Mouse (Mus musculus): ENCODE results near the gene Rrad. TPM values are rescaled to one million over a fixed set of nuclear protein-coding genes. Genes with fewer than 3 reads are reported as not detected.
"Not testable (repeated sequence)": the region's sequence is repeated elsewhere in the genome, so short reads cannot be mapped to it uniquely, and the experiment has no call there.

Gene Rrad
- 0.75 and 0.82 TPM in 2 replicates for polyA plus RNA-seq (2015; fragmentation: Nextera tagmentation; extraction: Ambion mirVana)

DNA sequence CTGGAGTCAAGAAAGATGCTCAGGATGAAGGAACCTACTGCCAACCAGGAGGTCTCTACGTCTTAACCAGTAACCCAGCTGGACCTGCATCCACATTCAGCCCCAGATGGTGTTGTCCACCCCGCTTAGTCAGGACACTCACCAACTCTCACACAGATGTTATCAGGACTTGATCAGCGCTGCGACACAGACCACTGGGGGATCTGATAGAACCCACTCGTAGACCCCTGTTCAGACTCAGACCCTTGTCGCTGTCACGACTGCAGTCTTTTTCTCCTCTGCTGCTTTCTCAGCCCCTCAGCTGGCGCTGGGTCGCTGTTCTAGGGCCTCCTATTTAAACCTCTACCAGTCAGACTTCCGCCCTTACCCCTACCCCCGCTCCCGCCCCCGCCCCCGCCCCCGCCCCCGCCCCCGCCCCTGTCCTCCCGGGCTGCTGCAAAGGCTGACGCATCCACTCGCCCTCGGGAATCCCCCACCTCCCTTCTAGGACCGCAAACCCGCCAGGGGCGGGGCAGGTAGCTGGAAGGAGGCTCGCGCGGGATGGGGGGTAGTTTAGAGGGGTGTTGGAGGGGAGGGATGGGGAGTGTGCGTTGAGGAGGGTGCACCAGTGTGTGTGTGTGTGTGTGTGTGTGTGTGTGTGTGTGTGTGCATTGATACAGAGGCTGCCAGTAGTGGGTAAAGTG lies at the start of gene Rrad:
Gene Rrad, minus strand, starts transcription at position 347 of the 683 bp plus-strand sequence.
- no peaks in the 10 kb centered on the region for H3K9me3 ChIP-seq (replicated peaks)
- peak within 1 kb of the TSS; percentile 56 for H3K4me2 ChIP-seq
- under 1% methylated on average over 24 of the region's 28 CpGs for WGBS (ENCODE audit: insufficient replicate concordance)
- ATAC-seq (ENCODE audit: low read depth) (peak; percentile 24), DNase-seq (no peak)
- H3K36me3 ChIP-seq, result no peaks in the 10 kb centered on the region
- peaks cover 30% of the 10 kb centered on the region for H3K27me3 ChIP-seq
- no peak within 1 kb of the TSS for H3K9ac ChIP-seq
- H3K4me1 ChIP-seq (replicated peaks), result peaks cover 21% of the 10 kb centered on the region
- H3K27ac ChIP-seq, result no peak within 1 kb of the TSS
- peak within 1 kb of the TSS; percentile 30 for H3K4me3 ChIP-seq (replicated peaks)

DNA sequence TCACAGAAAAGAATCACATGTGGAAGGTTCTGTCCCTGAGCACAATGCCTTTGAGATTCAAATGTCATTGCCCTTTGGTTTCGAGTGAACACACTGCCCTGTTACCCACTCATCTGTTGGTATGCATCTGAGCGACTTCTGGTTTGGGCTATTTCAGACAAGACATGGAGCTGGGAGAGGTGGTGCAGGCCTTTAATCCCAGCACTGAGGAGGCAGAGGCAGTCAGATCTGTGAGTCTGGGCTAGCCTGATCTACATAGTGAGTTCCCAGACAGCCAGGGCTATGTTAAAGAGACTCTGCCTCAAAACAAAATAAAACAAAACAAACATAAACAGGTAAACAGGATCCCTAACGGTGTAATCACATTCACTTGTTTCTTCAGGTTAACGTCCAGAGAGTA lies 24.5 kb upstream of the Rrad start:
- ATAC-seq (ENCODE audit: low read depth) (no peak), DNase-seq (no peak)
- H3K9ac ChIP-seq, result no peak overlapping the region
- no peak overlapping the region for H3K4me2 ChIP-seq
- no peaks in the 10 kb centered on the region for H3K27me3 ChIP-seq
- no peaks in the 10 kb centered on the region for H3K9me3 ChIP-seq (replicated peaks)
- H3K4me1 ChIP-seq (replicated peaks), result no peaks in the 10 kb centered on the region
- H3K4me3 ChIP-seq (replicated peaks), result no peak overlapping the region
- no peaks in the 10 kb centered on the region for H3K36me3 ChIP-seq
- H3K27ac ChIP-seq, result no peak overlapping the region
- 63% methylated on average over 4 of the region's 4 CpGs for WGBS (ENCODE audit: insufficient replicate concordance)

DNA sequence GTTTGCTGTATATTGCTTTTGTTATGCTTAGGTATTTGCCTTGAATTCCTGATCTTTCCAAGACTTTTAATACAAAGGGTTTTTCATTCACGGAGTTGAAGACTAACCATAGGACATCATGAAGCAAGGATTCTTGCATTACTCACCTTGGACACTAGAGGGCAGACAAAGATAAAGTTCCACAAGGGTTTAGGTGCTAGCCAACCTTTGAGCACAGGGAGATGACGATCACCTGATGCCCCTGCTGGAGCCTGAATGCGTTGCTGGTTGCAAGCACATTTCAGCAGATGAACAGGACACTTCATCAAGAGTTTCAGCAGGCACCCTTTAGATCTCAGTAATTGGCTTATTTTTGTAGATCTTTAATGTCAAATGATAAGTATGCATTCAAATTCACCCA lies 23.9 kb upstream of the Rrad start:
- 3% methylated on average over 3 of the region's 3 CpGs for WGBS (ENCODE audit: insufficient replicate concordance)
- Histone ChIP-seq H3K9me3 (replicated peaks) (no peaks in the 10 kb centered on the region), H3K4me3 (replicated peaks) (no peak overlapping the region), H3K27me3 (no peaks in the 10 kb centered on the region), H3K27ac (no peak overlapping the region), H3K9ac (no peak overlapping the region), H3K4me2 (no peak overlapping the region), H3K36me3 (no peaks in the 10 kb centered on the region), H3K4me1 (replicated peaks) (no peaks in the 10 kb centered on the region)
- peak; percentile 32 for DNase-seq
- 0 out of 2 replicates have a peak, but pooled peaks have one; percentile 34 for ATAC-seq (ENCODE audit: low read depth)

DNA sequence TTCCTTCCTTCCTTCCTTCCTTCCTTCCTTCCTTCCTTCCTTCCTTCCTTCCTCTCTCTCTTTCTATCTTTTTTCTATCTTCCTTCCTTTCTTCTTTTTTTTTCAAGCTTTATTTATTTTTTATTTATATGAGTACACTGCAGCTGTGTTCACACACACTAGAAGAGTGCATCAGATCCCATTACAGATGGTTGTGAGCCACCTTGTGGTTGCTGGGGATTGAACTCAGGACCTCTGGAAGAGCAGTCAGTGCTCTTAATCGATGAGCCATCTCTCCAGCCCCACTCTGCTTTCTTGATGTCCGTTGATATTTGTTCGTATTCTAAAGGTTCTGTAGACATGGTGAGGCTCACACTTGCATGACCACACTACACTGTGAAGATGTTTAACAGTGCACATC lies 13.1 kb upstream of the Rrad start:
- not testable (repeated sequence) for H3K9me3 ChIP-seq (replicated peaks); H3K4me3 ChIP-seq (replicated peaks); H3K27me3 ChIP-seq; ATAC-seq (ENCODE audit: low read depth); H3K9ac ChIP-seq; H3K27ac ChIP-seq; DNase-seq; H3K4me2 ChIP-seq
- peaks cover 10% of the 10 kb centered on the region; the same call in 1 of the 2 replicates for H3K36me3 ChIP-seq
- WGBS (ENCODE audit: insufficient replicate concordance), result 44% methylated on average over 3 of the region's 3 CpGs
- H3K4me1 ChIP-seq (replicated peaks), result peaks cover 25% of the 10 kb centered on the region

DNA sequence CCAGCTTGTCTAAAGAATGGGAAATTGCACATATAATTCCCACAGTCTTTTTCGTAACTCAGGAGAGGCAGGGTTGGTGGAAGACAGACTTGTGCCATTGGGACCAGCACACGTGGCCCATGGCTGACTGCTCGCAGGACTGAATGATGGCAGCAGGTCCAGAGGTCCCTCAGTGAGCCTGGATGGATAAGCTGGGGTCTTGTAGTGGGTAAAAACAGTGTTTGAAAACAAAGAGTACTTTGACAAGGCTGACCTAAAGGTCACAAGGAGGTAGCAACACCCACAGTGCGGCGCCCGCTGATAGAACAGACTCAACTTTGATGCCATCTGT lies 11.2 kb upstream of the Rrad start:
- ATAC-seq (ENCODE audit: low read depth), result no peak

DNA sequence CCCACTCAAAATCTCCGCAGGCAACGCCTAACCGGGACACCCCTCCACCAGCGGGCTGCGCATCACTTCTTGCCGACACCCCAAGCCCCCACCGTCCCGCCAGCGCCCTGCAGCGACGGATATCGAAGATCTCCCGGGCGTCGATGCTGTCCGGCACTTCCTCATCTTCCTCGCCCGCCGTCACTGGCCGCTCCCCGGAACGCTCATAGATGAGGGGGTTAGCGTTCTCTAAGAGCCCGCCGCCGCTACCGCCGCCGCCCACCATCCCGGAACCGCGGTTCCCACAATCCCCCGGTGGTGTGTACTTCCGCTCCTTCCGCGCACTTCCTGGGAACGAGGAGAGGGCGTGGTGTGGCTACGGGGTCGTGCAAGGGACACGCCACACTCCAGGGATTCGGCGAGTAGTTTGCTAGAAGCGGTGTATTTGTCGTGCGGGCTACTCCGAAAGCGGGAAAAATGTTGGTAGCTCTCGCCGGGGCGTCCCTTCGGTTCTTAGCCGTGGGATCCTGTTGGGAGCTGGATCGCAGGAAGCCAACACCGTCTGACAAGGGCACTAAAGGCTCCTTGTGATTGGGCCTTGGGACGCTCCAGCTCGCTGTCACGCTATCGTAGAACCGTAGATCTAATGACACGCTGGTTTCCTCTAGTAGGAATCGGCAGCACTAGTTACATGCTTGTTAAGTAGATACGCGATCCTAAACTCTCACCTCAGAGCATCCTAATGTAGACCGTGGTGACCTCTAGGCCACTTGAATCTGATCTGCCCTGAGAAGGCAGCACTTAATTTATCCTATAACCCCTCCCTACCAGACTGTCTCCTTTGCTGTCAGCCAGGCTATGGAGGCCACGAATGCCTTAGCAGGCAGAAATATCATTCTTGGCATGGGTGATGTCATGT lies 10.5 kb upstream of the Rrad start, which contains the start of gene Ciao2b:
Gene Ciao2b, minus strand, starts transcription at position 540 of the 898 bp plus-strand sequence.
- Histone ChIP-seq H3K4me1 (replicated peaks) (peaks cover 34% of the 10 kb centered on the region), H3K27me3 (no peaks in the 10 kb centered on the region), H3K4me2 (peak within 1 kb of the TSS; percentile 87), H3K27ac (peak within 1 kb of the TSS; percentile 69), H3K36me3 (peaks cover 28% of the 10 kb centered on the region), H3K4me3 (replicated peaks) (peak within 1 kb of the TSS; percentile 91), H3K9me3 (replicated peaks) (no peaks in the 10 kb centered on the region), H3K9ac (peak within 1 kb of the TSS; percentile 85)
- DNase-seq (peak; percentile 80), ATAC-seq (ENCODE audit: low read depth) (peak; percentile 95)
- under 1% methylated on average over 66 of the region's 66 CpGs for WGBS (ENCODE audit: insufficient replicate concordance)

More for the DNA sequence above, 11.2 kb upstream of the Rrad start:
- H3K27me3 ChIP-seq, result no peaks in the 10 kb centered on the region
- H3K4me3 ChIP-seq (replicated peaks), result peak overlapping the region; percentile 91
- peaks cover 26% of the 10 kb centered on the region for H3K36me3 ChIP-seq
- H3K9me3 ChIP-seq (replicated peaks), result no peaks in the 10 kb centered on the region
- H3K4me1 ChIP-seq (replicated peaks), result peaks cover 34% of the 10 kb centered on the region
- DNase-seq, result no peak
- peak overlapping the region; percentile 87 for H3K4me2 ChIP-seq
- 77% methylated on average over 6 of the region's 6 CpGs for WGBS (ENCODE audit: insufficient replicate concordance)
- H3K27ac ChIP-seq, result peak overlapping the region; percentile 69; the same call in 1 of the 2 replicates
- peak overlapping the region; percentile 85 for H3K9ac ChIP-seq

DNA sequence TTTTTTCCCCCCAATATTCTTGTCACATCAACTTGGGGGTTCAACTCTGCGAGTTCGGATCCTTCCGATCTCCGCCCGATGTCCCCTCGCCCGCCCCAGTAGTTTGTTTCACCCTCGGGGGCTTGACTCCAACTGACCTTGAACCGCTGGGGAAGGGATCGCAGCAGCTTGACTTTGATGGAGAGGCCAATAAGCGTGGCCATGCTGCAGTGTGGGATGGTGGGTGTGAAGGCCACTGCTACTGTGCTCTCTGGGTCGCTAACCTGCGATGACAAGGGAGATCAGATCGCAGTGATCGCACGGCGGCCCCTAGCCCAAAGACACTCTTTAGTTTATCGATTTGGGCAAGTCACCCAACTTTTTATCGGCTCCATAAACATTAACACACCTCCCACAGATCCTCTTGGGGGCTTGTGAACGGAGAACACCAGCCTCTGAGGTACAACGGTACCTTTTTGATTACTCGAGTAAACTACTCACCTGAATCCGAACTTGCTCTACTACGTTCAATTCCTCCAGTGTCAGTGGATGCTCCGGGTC lies 9.8 kb upstream of the Rrad start:
- H3K4me3 ChIP-seq (replicated peaks), result peak overlapping the region; percentile 91
- peak overlapping the region; percentile 69 for H3K27ac ChIP-seq
- H3K36me3 ChIP-seq, result peaks cover 28% of the 10 kb centered on the region
- 0 out of 2 replicates have a peak, but pooled peaks have one; percentile 3 for ATAC-seq (ENCODE audit: low read depth)
- H3K9ac ChIP-seq, result peak overlapping the region; percentile 85
- H3K4me1 ChIP-seq (replicated peaks), result peaks cover 34% of the 10 kb centered on the region
- H3K27me3 ChIP-seq, result no peaks in the 10 kb centered on the region
- WGBS (ENCODE audit: insufficient replicate concordance), result 8% methylated on average over 25 of the region's 25 CpGs
- H3K9me3 ChIP-seq (replicated peaks), result no peaks in the 10 kb centered on the region
- DNase-seq, result no peak
- peak overlapping the region; percentile 87 for H3K4me2 ChIP-seq

DNA sequence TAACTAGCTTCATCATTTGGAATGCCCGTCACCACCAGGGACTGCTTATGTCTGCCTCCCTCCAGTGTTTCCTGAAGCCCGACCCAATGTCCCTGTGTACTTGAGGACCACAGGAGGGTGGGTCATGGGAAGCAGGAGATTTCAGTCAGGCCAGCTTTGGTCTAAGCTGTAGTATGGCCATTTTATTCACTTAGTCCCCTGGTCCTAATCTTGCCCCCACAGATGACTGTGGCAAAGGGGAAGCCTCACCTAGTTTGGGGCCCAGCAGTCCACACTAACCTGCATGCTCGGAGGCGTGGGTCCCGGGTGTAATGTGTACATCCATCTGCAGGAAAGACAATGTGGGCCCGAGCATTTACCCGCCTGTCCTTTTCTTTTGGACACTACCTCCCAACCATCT lies 9.1 kb upstream of the Rrad start:
- H3K4me3 ChIP-seq (replicated peaks), result peak overlapping the region; percentile 91
- peak overlapping the region; percentile 69 for H3K27ac ChIP-seq
- 68% methylated on average over 7 of the region's 7 CpGs for WGBS (ENCODE audit: insufficient replicate concordance)
- peaks cover 34% of the 10 kb centered on the region for H3K4me1 ChIP-seq (replicated peaks)
- no peak for ATAC-seq (ENCODE audit: low read depth)
- H3K9me3 ChIP-seq (replicated peaks), result no peaks in the 10 kb centered on the region
- H3K36me3 ChIP-seq, result peaks cover 28% of the 10 kb centered on the region
- H3K27me3 ChIP-seq, result no peaks in the 10 kb centered on the region
- H3K9ac ChIP-seq, result peak overlapping the region; percentile 85
- DNase-seq, result no peak
- H3K4me2 ChIP-seq, result peak overlapping the region; percentile 87

DNA sequence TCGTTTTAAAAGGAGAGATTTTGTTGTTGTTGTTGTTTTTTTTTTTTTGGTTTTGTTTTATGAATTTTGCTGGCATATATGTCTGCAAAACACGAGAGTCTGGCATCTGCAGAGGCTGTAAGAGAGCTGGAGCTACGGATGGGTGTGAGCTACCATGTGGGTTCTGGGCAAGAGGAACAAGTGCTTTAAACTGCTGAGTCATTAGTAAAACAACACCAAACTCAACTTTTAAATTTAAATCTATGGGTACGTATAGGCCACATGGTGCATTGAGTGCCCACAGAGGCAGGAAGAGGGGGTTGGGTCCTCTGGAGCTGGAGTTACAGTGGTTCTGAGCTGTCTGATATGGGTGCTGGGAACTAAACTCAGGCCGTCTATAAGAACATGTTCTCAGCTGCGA lies 6.9 kb upstream of the Rrad start:
- Histone ChIP-seq H3K36me3 (peaks cover 28% of the 10 kb centered on the region), H3K4me3 (replicated peaks) (no peak overlapping the region), H3K4me1 (replicated peaks) (peaks cover 34% of the 10 kb centered on the region), H3K4me2 (no peak overlapping the region), H3K27me3 (no peaks in the 10 kb centered on the region), H3K9me3 (replicated peaks) (no peaks in the 10 kb centered on the region), H3K9ac (no peak overlapping the region), H3K27ac (no peak overlapping the region)
- DNase-seq (no peak), ATAC-seq (ENCODE audit: low read depth) (no peak)
- WGBS (ENCODE audit: insufficient replicate concordance), result 74% methylated on average over 6 of the region's 6 CpGs

DNA sequence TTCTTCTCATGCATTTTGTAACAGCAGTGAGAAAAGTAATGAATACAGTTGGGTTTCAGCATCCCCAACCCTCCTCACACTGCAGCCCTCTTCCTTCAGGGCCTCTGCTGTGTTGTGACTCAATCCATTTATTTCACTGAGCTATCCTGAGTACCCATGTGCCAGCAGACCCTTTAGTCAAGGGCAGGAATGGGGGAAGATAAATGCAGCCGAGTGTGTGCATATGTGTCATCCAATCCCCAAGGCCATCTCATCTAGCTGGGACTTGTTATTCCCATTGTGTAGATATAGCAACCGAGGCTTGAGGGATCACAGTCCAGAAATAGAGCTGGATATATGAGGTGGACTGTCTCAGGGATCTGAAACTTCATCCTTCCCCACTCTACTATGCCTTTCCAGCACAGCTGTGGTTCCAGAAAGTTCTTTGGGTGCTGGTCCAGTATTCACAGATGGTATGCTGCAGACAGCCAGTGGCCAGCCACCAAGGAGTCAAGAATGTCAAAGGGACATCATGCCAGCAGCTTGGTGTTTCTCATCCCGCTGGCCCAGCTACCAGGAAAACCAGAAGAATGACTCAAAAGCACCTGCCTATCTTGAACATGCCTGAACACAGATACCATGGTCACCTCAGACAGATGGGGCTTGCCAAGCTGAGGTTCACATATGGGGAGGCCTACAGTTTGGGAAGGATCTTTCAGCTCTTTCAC lies 4.0 kb upstream of the Rrad start:
- Histone ChIP-seq H3K36me3 (peaks cover 28% of the 10 kb centered on the region), H3K9ac (no peak overlapping the region), H3K27ac (no peak overlapping the region), H3K4me1 (replicated peaks) (peaks cover 33% of the 10 kb centered on the region), H3K27me3 (peaks cover 22% of the 10 kb centered on the region), H3K4me3 (replicated peaks) (no peak overlapping the region), H3K9me3 (replicated peaks) (no peaks in the 10 kb centered on the region), H3K4me2 (no peak overlapping the region)
- 74% methylated on average over 3 of the region's 3 CpGs for WGBS (ENCODE audit: insufficient replicate concordance)
- ATAC-seq (ENCODE audit: low read depth), result no peak
- DNase-seq, result no peak

Measured in liver, embryonic 13.5 days (tissue).